Mouse (Mus musculus) thymus, adult 2 months (tissue): Measurements from ENCODE around the gene Lrrc42. TPM values are rescaled to one million over a fixed set of nuclear protein-coding genes. Genes with fewer than 3 reads are reported as not detected.

ENCODE experiments used
- DNase-seq: peaks from one replicate; pipeline ENCODE4 v3.0.0; 2021
- H3K27ac ChIP-seq: fragments of 200-500 bp; 2 replicates; pipeline ENCODE4 v1.5.1; 2012; ENCODE audit warnings: low read length, control low read depth; ENCODE audit not compliant: control insufficient read depth, insufficient read depth
- H3K27me3 ChIP-seq: fragments of 200-500 bp; 2 replicates; pipeline ENCODE4 v1.6.1; 2012; ENCODE audit warnings: mild to moderate bottlenecking, low read length, moderate library complexity, mixed read lengths; ENCODE audit not compliant: control insufficient read depth, insufficient read depth
- H3K36me3 ChIP-seq: fragments of 200-500 bp; 2 replicates; pipeline ENCODE4 v1.6.1; 2012; ENCODE audit warnings: mild to moderate bottlenecking, low read length, moderate library complexity; ENCODE audit not compliant: control insufficient read depth, insufficient read depth
- H3K4me1 ChIP-seq: fragments of 200-500 bp; replicated peaks from 2 replicates; pipeline ENCODE4 v1.6.1; 2012; ENCODE audit warnings: low read length; ENCODE audit not compliant: control insufficient read depth, insufficient read depth
- H3K4me3 ChIP-seq: fragments of 200-500 bp; 2 replicates; pipeline ENCODE4 v1.5.1; 2012; ENCODE audit warnings: mild to moderate bottlenecking, low read length, control low read depth, moderate library complexity; ENCODE audit not compliant: control insufficient read depth, insufficient read depth
- CTCF ChIP-seq: fragments of 200-500 bp; IDR thresholded peaks from 2 replicates; pipeline ENCODE4 v1.5.1; 2012; ENCODE audit warnings: mild to moderate bottlenecking, control low read depth, low read length, moderate library complexity, borderline replicate concordance; ENCODE audit not compliant: control insufficient read depth, poor library complexity, insufficient read depth; ENCODE audit errors: extremely low read depth
- POLR2A ChIP-seq: fragments of 200-500 bp; IDR thresholded peaks from 2 replicates; pipeline ENCODE4 v1.6.1; 2012; ENCODE audit warnings: mild to moderate bottlenecking, low read length, control low read depth, moderate library complexity; ENCODE audit not compliant: control insufficient read depth, poor library complexity, insufficient read depth; ENCODE audit errors: extremely low read depth
- WGBS: fragments of 180-500 bp; shearing (Covaris S2); methylation state at CpG from one replicate; pipeline ENCODE4 v1.1.7; 2018; 5-methylcytosine and 5-hydroxymethylcytosine counted together
- polyA plus RNA-seq: library from polyadenylated mRNA; depleted of rRNA; stranded (reverse); fragments of >200 nt; gene quantifications from 2 replicates; pipeline ENCODE4 v1.2.3, GENCODE M21; 2012

Gene Lrrc42
- polyA plus RNA-seq, 1 experiment, result 51.3 TPM

GRCm38 (mm10) chr4:107217574-107217973 is 35.8 kb downstream of the Lrrc42 start:
- Histone ChIP-seq H3K27ac (no peak overlapping the region), H3K27me3 (no peaks in the 10 kb centered on the region), H3K4me1 (no peaks in the 10 kb centered on the region), H3K4me3 (no peak overlapping the region), H3K36me3 (no peaks in the 10 kb centered on the region)
- no peak for DNase-seq
- WGBS, result 95% methylated on average over 9 of the region's 9 CpGs
- TF ChIP-seq CTCF, result no peak
- no peak for TF ChIP-seq POLR2A

- WGBS, result 62% methylated on average over 12 of the region's 12 CpGs
- Histone ChIP-seq H3K4me1 (peaks cover 16% of the 10 kb centered on the region), H3K27me3 (no peaks in the 10 kb centered on the region), H3K27ac (no peak overlapping the region), H3K36me3 (no peaks in the 10 kb centered on the region), H3K4me3 (no peak overlapping the region)
- TF ChIP-seq POLR2A (no peak), CTCF (no peak)
- DNase-seq, result no peak
Measured at GRCm38 (mm10) chr4:107213279-107214011, 39.9 kb downstream of the Lrrc42 start.

- Histone ChIP-seq H3K27ac (no peak overlapping the region), H3K36me3 (no peaks in the 10 kb centered on the region), H3K27me3 (no peaks in the 10 kb centered on the region), H3K4me1 (peaks cover 16% of the 10 kb centered on the region), H3K4me3 (no peak overlapping the region)
- no peak for DNase-seq
- WGBS, result 95% methylated on average over 5 of the region's 5 CpGs
- TF ChIP-seq POLR2A, result no peak
- no peak for TF ChIP-seq CTCF
Measured at GRCm38 (mm10) chr4:107211936-107212335, 41.4 kb downstream of the Lrrc42 start.

- WGBS, result 49% methylated on average over 4 of the region's 4 CpGs
- DNase-seq, result no peak
- Histone ChIP-seq H3K27ac (no peak overlapping the region), H3K36me3 (no peaks in the 10 kb centered on the region), H3K27me3 (no peaks in the 10 kb centered on the region), H3K4me1 (peaks cover 16% of the 10 kb centered on the region), H3K4me3 (no peak overlapping the region)
- TF ChIP-seq CTCF (no peak), POLR2A (no peak)
Measured at GRCm38 (mm10) chr4:107211465-107211864, 41.9 kb downstream of the Lrrc42 start.

GRCm38 (mm10) chr4:107210483-107211097 is 42.7 kb downstream of the Lrrc42 start:
- TF ChIP-seq CTCF (no peak), POLR2A (no peak)
- 14% methylated on average over 5 of the region's 5 CpGs for WGBS
- no peaks in the 10 kb centered on the region for H3K36me3 ChIP-seq
- no peak overlapping the region for H3K27ac ChIP-seq
- H3K4me3 ChIP-seq, result no peak overlapping the region
- no peak for DNase-seq
- peaks cover 16% of the 10 kb centered on the region for H3K4me1 ChIP-seq
- H3K27me3 ChIP-seq, result no peaks in the 10 kb centered on the region

- 95% methylated on average over 3 of the region's 3 CpGs for WGBS
- Histone ChIP-seq H3K36me3 (peaks cover 7% of the 10 kb centered on the region; the same call in 1 of the 2 replicates), H3K27ac (no peak within 1 kb of the TSS), H3K4me3 (no peak within 1 kb of the TSS), H3K4me1 (peaks cover 16% of the 10 kb centered on the region), H3K27me3 (no peaks in the 10 kb centered on the region)
- no peak for DNase-seq
- TF ChIP-seq CTCF, result no peak
- TF ChIP-seq POLR2A, result no peak
Measured at GRCm38 (mm10) chr4:107208880-107209279, 44.5 kb downstream of the Lrrc42 start, which contains the start of gene Ldlrad1. Gene Ldlrad1, plus strand, starts transcription at chr4:107209180.

GRCm38 (mm10) chr4:107207016-107207415 is 46.3 kb downstream of the Lrrc42 start:
- Histone ChIP-seq H3K4me3 (no peak overlapping the region), H3K36me3 (peaks cover 20% of the 10 kb centered on the region), H3K27me3 (no peaks in the 10 kb centered on the region), H3K4me1 (peaks cover 20% of the 10 kb centered on the region), H3K27ac (no peak overlapping the region)
- no peak for DNase-seq
- TF ChIP-seq CTCF (no peak), POLR2A (no peak)
- 97% methylated on average over 2 of the region's 2 CpGs for WGBS
